Mouse (Mus musculus) 3134 (cell line): ENCODE measurements around the gene Spsb1.

ENCODE experiments used
- DNase-seq: peaks from one replicate; pipeline ENCODE4 v3.0.0-alpha.2; 2011; ENCODE audit warnings: low spot score; ENCODE audit not compliant: insufficient read length; ENCODE audit errors: extremely low read depth

The Spsb1 gene

DNA sequence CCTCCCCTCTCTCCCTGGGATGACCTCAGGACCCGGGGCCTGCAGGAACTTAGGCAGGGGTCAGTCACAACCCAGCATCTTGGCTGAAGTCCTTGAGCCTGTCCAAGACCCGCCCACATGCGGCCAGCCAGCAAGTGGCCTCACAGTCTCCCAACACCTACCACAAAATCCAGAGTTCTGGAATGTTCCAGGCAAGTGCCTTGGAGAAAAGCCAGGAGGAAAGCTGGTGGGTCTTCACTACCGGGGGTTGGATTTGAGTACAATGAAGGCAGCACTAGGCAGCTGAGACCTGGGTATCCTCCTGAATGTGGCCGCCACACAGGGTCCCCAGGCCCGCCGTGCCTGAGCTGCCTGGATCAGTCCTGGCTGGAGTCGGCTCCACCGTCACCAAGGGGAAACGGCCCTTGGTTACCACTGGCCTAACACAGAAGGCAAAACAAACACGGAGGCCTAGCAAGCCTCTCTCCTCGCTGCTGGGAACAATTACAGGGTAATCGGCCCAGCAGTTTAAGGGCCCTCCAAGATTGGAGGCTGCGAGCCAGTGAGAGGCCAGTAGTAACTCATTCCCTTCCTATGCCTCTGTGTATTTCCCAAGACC is 32.6 kb downstream of the Spsb1 start:
- DNase-seq, result no peak

DNA sequence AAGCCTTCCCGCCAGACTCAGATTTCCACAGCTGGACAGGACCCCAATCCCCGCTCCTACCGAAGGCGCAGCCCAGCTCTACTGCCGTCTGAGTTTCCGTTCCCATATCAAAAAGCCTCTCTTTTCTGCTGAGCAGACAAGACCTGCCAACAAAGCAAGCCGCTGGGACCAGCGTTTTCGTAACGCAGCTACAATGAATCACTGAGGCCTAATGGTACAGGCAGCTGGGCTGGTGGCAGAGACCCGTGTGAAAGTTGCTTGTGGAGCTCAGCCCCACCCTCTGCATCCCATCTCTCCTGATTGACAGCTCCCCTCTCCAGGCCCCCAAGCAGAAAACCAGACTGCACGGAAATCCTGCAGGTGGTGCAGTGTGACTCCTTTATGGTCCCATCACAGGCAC is 34.0 kb downstream of the Spsb1 start:
- no peak for DNase-seq

- DNase-seq, result no peak
Measured at GRCm38 (mm10) chr4:149918455-149919070, 36.3 kb downstream of the Spsb1 start.

GRCm38 (mm10) chr4:149916831-149917230 is 38.0 kb downstream of the Spsb1 start:
- DNase-seq, result no peak

- DNase-seq, result no peak
Measured at GRCm38 (mm10) chr4:149913709-149914370, 41.0 kb downstream of the Spsb1 start.

- no peak for DNase-seq
Measured at GRCm38 (mm10) chr4:149912451-149912850, 42.4 kb downstream of the Spsb1 start.

DNA sequence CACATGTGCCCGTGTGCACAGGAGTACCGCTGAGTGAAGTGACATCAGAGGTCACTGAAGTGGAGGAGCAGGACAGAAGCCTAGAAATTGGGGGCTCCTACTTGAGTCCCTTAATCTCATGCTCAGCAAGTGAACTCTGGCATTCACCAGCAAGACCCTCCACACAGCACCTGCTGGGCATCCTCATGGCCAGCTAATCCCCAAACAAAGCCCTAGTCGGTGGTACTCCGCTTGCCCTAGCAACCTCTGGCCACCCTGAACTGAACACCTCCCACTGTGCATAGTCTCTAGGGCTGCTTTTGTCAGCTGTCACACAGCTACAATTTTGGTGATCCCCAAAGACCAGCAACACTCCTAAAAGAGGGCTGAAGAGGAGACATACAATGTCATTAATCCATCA is 44.3 kb downstream of the Spsb1 start:
- DNase-seq, result no peak

GRCm38 (mm10) chr4:149909551-149909950 is 45.3 kb downstream of the Spsb1 start:
- no peak for DNase-seq

GRCm38 (mm10) chr4:149908923-149909322 is 45.9 kb downstream of the Spsb1 start:
- DNase-seq, result no peak

- DNase-seq, result no peak
Measured at GRCm38 (mm10) chr4:149907656-149908055, 47.2 kb downstream of the Spsb1 start.

DNA sequence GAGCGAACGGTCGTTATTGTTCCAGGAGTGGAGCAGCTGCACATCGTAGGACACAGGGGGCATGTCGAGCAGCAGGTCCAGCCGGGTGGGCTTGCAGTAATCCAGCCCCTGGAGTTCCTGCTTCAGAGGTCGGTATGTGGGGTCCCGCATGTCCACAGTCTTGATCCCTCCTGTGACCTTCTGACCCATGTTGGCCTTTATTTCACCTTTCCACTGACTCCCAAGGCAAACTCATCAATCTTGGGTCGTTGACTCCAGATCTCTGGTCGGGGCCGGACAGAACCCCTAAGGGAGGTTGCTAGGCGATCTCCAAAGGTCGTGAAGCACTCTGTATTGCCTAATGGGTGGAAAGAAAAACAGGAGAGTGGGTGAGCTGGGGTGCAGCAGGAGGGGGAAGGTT is 47.9 kb downstream of the Spsb1 start:
- no peak for DNase-seq

- DNase-seq, result no peak
Measured at GRCm38 (mm10) chr4:149905302-149905974, 49.4 kb downstream of the Spsb1 start.

DNA sequence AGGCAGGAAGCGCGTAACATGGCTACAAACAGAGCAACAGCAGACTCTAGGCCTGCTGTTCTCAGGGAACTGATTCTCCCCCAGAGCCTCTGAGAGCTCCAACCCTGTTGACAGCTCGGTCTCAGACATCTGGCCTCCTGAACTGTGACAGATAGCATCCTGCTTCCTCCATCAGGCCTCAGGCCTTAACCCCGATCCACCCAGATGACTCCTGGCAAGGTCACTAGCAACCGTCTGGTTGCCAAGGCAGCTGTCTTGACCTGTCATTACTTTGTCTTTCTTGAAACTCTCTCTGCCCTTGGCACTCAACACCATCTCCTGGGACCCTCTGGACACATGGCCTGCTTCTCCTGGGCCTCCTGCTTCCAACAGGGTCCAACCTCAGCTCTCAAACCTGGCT is 51.8 kb downstream of the Spsb1 start:
- DNase-seq, result no peak

DNA sequence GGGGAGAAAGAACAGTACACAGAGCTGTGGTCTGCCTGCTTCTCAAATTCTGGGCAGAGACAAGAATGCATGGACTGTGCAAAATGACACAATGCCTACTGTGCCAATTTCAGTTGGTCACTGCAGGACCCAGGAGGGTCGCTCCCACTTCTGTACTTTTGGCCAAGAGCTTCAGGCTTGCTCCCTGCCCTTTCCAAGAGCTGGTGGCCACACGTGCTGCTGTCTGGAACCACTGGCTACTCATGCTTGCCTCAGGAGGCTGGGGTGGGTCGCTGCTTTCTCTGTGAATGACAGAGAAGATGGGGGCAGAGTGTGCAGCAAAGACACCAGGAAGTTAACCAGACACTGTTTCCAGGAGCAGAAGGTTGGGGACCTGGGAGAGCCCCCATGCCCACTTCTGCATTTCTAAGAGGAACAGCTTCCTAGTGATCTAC is 53.5 kb downstream of the Spsb1 start:
- DNase-seq, result no peak

GRCm38 (mm10) chr4:149897661-149898260 is 57.1 kb downstream of the Spsb1 start:
- DNase-seq, result no peak

DNA sequence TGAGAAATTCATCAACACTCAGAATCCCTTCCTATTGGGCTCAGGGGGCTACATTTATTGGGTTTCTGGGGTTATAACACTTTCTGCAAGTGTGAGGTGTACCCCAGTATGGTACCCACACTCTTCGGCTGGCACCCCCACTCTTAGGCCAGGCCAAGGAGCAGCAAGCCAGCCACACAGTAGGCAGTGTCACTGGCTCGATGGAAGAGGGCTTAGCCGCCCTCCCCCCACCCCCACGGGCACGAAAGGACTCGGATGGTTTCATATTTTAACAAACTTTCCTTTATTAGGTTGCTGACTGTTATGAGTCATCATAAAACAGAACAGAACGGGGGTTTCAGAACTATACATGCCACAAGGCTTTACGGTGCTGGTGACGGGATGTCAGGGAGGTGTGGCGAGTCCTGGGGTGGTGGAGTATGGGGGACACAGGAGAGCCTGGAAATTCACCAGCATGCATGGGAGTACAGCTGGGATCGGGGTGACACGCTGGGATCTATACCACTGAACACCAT is 58.8 kb downstream of the Spsb1 start:
- DNase-seq, result no peak

- no peak for DNase-seq
Measured at GRCm38 (mm10) chr4:149895226-149895625, 59.6 kb downstream of the Spsb1 start.

DNA sequence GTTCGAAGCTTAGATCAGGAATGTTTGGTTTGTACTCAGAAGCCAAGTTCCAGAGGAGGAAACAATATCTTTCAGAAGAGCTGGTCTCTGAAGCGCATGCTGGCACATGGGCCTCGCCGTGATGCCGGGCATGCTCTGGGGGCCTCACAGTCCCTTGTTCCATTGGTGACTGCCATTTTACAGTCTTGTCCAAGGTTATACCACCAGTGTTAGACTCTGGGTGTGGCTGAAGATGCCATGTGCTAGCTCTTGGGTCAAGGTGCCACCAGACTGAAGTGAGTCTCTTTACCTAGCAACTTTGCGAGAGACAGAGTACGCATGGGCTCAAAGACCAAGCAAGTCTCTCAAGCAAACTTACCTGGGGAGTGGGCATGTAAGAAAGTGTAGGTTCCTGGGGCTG is 60.5 kb downstream of the Spsb1 start:
- no peak for DNase-seq

- DNase-seq, result no peak
Measured at GRCm38 (mm10) chr4:149893611-149894151, 61.2 kb downstream of the Spsb1 start.

GRCm38 (mm10) chr4:149891172-149891960 is 63.5 kb downstream of the Spsb1 start:
- DNase-seq, result no peak
